In genomic region chr15:52160181-52161088, GRCm38 (mm10) we compare ENCODE assay signal across 7 mouse cellular contexts.
DNase-seq lines count a peak whose midpoint lies in the region; ATAC-seq lines count a peak whose summit lies in the region.

No protein-coding gene starts in this region.

- H3K27ac ChIP-seq in hindbrain, embryonic 16.5 days (ENCODE audit: low read depth, low read length): peak overlapping the region; percentile 62

- 12% methylated on average over 18 of the region's 18 CpGs for WGBS in hindbrain, embryonic 16.5 days

- H3K27me3 ChIP-seq in hindbrain, embryonic 16.5 days (replicated peaks; ENCODE audit: control insufficient read depth, insufficient read depth, low read length): no peaks in the 10 kb centered on the region

- peak; percentile 91 for ATAC-seq in hindbrain, embryonic 16.5 days
- ATAC-seq in megakaryocyte progenitor cell, adult 5-6 weeks (replicated peaks; ENCODE audit: poor library complexity): peak; percentile 99

- H3K9ac ChIP-seq in hindbrain, embryonic 16.5 days (ENCODE audit: low read depth, low read length): peak overlapping the region; percentile 36; the same call in 1 of the 2 replicates

- no peaks in the 10 kb centered on the region for H3K9me3 ChIP-seq in hindbrain, embryonic 16.5 days (ENCODE audit: control insufficient read depth, low read length)

- peak; percentile 47 to 61 for DNase-seq in adrenal gland, adult 18-20 months (ENCODE audit: low spot score in 2 of 2)
- peak; percentile 89 to 90 for DNase-seq in cerebellum, postnatal 36 days
- DNase-seq in frontal cortex, postnatal 36 days (ENCODE audit: low spot score in 2 of 2): peak; percentile 77 to 87
- peak; percentile 85 to 88 for DNase-seq in left cerebral cortex, adult 18-20 months (ENCODE audit: low spot score in 2 of 2)
- peak; percentile 76 to 77 for DNase-seq in right cerebral cortex, postnatal 36 days (ENCODE audit: low spot score in 2 of 2)

- peaks cover 16% of the 10 kb centered on the region; the same call in 1 of the 2 replicates for H3K4me1 ChIP-seq in hindbrain, embryonic 16.5 days (ENCODE audit: control insufficient read depth, insufficient read depth, low read depth, low read length)

- no peak overlapping the region; the same call in 1 of the 2 replicates for H3K4me3 ChIP-seq in hindbrain, embryonic 16.5 days (ENCODE audit: low read length)

- no peaks in the 10 kb centered on the region for H3K36me3 ChIP-seq in hindbrain, embryonic 16.5 days (ENCODE audit: control insufficient read depth, insufficient read depth, low read length)

- H3K4me2 ChIP-seq in hindbrain, embryonic 16.5 days (ENCODE audit: low read length): peak overlapping the region; percentile 51
